In the genomic region with DNA sequence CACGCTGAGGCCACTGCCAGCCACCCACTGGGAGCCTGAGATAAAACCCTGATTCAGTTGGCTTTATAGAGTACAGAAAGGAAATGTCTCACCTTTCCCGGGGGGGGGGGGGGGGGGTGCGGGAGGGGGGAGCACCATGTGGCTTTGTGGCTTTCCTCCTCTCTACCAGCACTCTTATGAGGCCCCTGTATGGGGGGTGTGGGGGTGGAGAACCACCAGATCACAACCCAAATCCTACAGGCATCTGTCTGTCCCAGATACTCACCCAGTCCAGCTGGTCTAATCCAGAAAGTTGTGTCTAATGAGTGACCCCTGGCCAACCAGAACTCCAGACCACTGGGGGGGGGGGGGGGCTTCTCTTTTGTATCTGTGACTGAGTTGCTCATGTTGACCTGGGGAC, we compare ENCODE assay signal across 22 mouse cellular contexts. TPM values are rescaled to one million over a fixed set of nuclear protein-coding genes. Genes with fewer than 3 reads are reported as not detected.
DNase-seq lines count a peak whose midpoint lies in the region; ATAC-seq and TF ChIP-seq lines count a peak whose summit lies in the region.
"Had no signal": no experiment of that assay in that cellular context is flagged by ENCODE, and none has a peak within 500 bp of the region (broad histone marks: within the 10 kb centered on the region; RNA-seq: fewer than 3 reads in every experiment).

No protein-coding gene starts in this region.

- H3K27ac ChIP-seq in hindbrain, embryonic 15.5 days (replicated peaks), result no peak overlapping the region
- H3K27ac ChIP-seq in hindbrain, embryonic 16.5 days (ENCODE audit: low read depth, low read length), result no peak overlapping the region
- H3K27ac ChIP-seq in lung, embryonic 15.5 days, result no peak overlapping the region
- H3K27ac ChIP-seq in lung, postnatal 0 days (ENCODE audit: low read length), result no peak overlapping the region
- H3K27ac ChIP-seq: heart, embryonic 15.5 days; hindbrain, embryonic 14.5 days had no signal

- TF ChIP-seq EP300 in lung, postnatal 0 days (IDR thresholded peaks at IDR 0.05), result no peak

- no peak overlapping the region for H3K4me3 ChIP-seq in hindbrain, embryonic 15.5 days
- H3K4me3 ChIP-seq in hindbrain, embryonic 16.5 days (ENCODE audit: low read length), result no peak overlapping the region
- H3K4me3 ChIP-seq in lung, embryonic 15.5 days, result no peak overlapping the region
- no peak overlapping the region for H3K4me3 ChIP-seq in lung, postnatal 0 days (ENCODE audit: low read depth, low read length)
- H3K4me3 ChIP-seq: heart, embryonic 15.5 days had no signal

- no peak overlapping the region for H3K9ac ChIP-seq in hindbrain, embryonic 15.5 days
- no peak overlapping the region; the same call in 1 of the 2 replicates for H3K9ac ChIP-seq in hindbrain, embryonic 16.5 days (ENCODE audit: low read depth, low read length)
- no peak overlapping the region for H3K9ac ChIP-seq in lung, embryonic 15.5 days
- H3K9ac ChIP-seq in lung, postnatal 0 days (replicated peaks; ENCODE audit: low read depth), result no peak overlapping the region
- H3K9ac ChIP-seq: heart, embryonic 15.5 days; hindbrain, embryonic 14.5 days had no signal

- no peaks in the 10 kb centered on the region for H3K27me3 ChIP-seq in hindbrain, embryonic 15.5 days
- no peaks in the 10 kb centered on the region for H3K27me3 ChIP-seq in hindbrain, embryonic 16.5 days (replicated peaks; ENCODE audit: control insufficient read depth, insufficient read depth, low read length)
- H3K27me3 ChIP-seq in lung, embryonic 15.5 days, result no peaks in the 10 kb centered on the region
- H3K27me3 ChIP-seq in lung, postnatal 0 days (replicated peaks; ENCODE audit: insufficient read depth, low read length), result no peaks in the 10 kb centered on the region
- H3K27me3 ChIP-seq: heart, embryonic 15.5 days; Patski had no signal

- no peak for TF ChIP-seq CTCF in lung, postnatal 0 days (IDR thresholded peaks at IDR 0.05)

- WGBS in hindbrain, embryonic 15.5 days, result 13% methylated on average over 2 of the region's 3 CpGs
- WGBS in hindbrain, embryonic 16.5 days, result 14% methylated on average over 1 of the region's 3 CpGs
- 10% methylated on average over 1 of the region's 3 CpGs for WGBS in lung, embryonic 15.5 days
- 10% methylated on average over 2 of the region's 3 CpGs for WGBS in lung, postnatal 0 days

- peaks cover 10% of the 10 kb centered on the region for H3K4me1 ChIP-seq in hindbrain, embryonic 15.5 days (replicated peaks)
- peaks cover 3% of the 10 kb centered on the region for H3K4me1 ChIP-seq in hindbrain, embryonic 16.5 days (ENCODE audit: control insufficient read depth, insufficient read depth, low read depth, low read length)
- H3K4me1 ChIP-seq in lung, embryonic 15.5 days, result no peaks in the 10 kb centered on the region
- no peaks in the 10 kb centered on the region for H3K4me1 ChIP-seq in lung, postnatal 0 days (ENCODE audit: insufficient read depth, low read depth, low read length)

- ATAC-seq in hindbrain, embryonic 15.5 days (ENCODE audit: low FRiP score, low read depth), result peak; percentile 60; the same call in 1 of the 2 replicates
- no peak for ATAC-seq in hindbrain, embryonic 16.5 days
- ATAC-seq in lung, embryonic 15.5 days (ENCODE audit: borderline replicate concordance, extremely low read depth, low FRiP score, low TSS enrichment), result peak; percentile 39; the same call in 1 of the 2 replicates
- no peak for ATAC-seq in lung, postnatal 0 days
- ATAC-seq: activated CD4-positive, CD25-positive, alpha-beta regulatory T cell, adult 4 months; CD4-positive, CD25-positive, alpha-beta regulatory T cell, adult 4 months; forebrain, embryonic 14.5 days; Patski had no signal

- H3K36me3 ChIP-seq in hindbrain, embryonic 15.5 days, result no peaks in the 10 kb centered on the region
- H3K36me3 ChIP-seq in hindbrain, embryonic 16.5 days (ENCODE audit: control insufficient read depth, insufficient read depth, low read length), result no peaks in the 10 kb centered on the region
- H3K36me3 ChIP-seq in lung, embryonic 15.5 days, result no peaks in the 10 kb centered on the region
- H3K36me3 ChIP-seq in lung, postnatal 0 days (ENCODE audit: insufficient read depth, low read length), result no peaks in the 10 kb centered on the region
- H3K36me3 ChIP-seq: heart, embryonic 15.5 days had no signal

- H3K4me2 ChIP-seq in hindbrain, embryonic 15.5 days, result no peak overlapping the region
- H3K4me2 ChIP-seq in hindbrain, embryonic 16.5 days (ENCODE audit: low read length), result no peak overlapping the region
- no peak overlapping the region for H3K4me2 ChIP-seq in lung, embryonic 15.5 days
- H3K4me2 ChIP-seq in lung, postnatal 0 days (replicated peaks; ENCODE audit: low read depth, low read length), result no peak overlapping the region
- H3K4me2 ChIP-seq: heart, embryonic 11.5 days; heart, embryonic 15.5 days; hindbrain, embryonic 14.5 days had no signal

- H3K9me3 ChIP-seq in hindbrain, embryonic 15.5 days, result no peaks in the 10 kb centered on the region
- no peaks in the 10 kb centered on the region for H3K9me3 ChIP-seq in hindbrain, embryonic 16.5 days (ENCODE audit: control insufficient read depth, low read length)
- no peaks in the 10 kb centered on the region for H3K9me3 ChIP-seq in lung, embryonic 15.5 days
- no peaks in the 10 kb centered on the region for H3K9me3 ChIP-seq in lung, postnatal 0 days (ENCODE audit: low read length)
- H3K9me3 ChIP-seq: heart, embryonic 15.5 days had no signal

- no peak for DNase-seq in lung, postnatal 0 days (ENCODE audit: low spot score)
- peak; percentile 58 for DNase-seq in retina, postnatal 1 day
- DNase-seq in retina, embryonic 14.5 days (ENCODE audit: low spot score), result no peak
- DNase-seq in Muller cell, postnatal 12 days (ENCODE audit: inconsistent ontology term), result no peak
- DNase-seq: adrenal gland, postnatal 14 days; B cell, adult 2 months; cerebellum, adult 11-12 months; cerebellum, adult 9-10 months; cerebellum, postnatal 25 days; gastrocnemius, postnatal 36 days; heart, adult 18-20 months; heart, postnatal 14 days had no signal

RNA-seq across cellular contexts. Expression of gene Mast4, which starts 15.0 kb away (rescaled TPM):
- polyA plus RNA-seq in hindbrain, embryonic 15.5 days (2015; fragmentation: Nextera tagmentation; extraction: Ambion mirVana), result 29.1 and 31.6 TPM in 2 replicates
- 24.6 and 26.5 TPM in 2 replicates for polyA plus RNA-seq in hindbrain, embryonic 16.5 days (2015; fragmentation: Nextera tagmentation; extraction: Ambion mirVana)
- 25.1 and 31.8 TPM in 2 replicates for polyA plus RNA-seq in lung, embryonic 15.5 days (2015; fragmentation: Nextera tagmentation; extraction: Ambion mirVana)
- polyA plus RNA-seq in lung, postnatal 0 days (2015; fragmentation: Nextera tagmentation; extraction: Ambion mirVana), result 15.5 and 17.8 TPM in 2 replicates

Comparison
In these comparisons a context has a peak if more than half of its experiments do, and no peak if none do; other contexts are left out.
1. ATAC-seq: peak in hindbrain, embryonic 15.5 days (single experiment) and lung, embryonic 15.5 days (single experiment); none in hindbrain, embryonic 16.5 days (single experiment) and lung, postnatal 0 days (single experiment).